Mouse (Mus musculus): ENCODE measurements at regions not wholly inside any gene's neighbourhood (a gene's known extent, or its start where the extent isn't known, plus 50 kb on each side); places are given as distances from the start of the nearest gene placed in this dataset.

GRCm38 (mm10) chr1:119322279-119322995 is 99.6 kb downstream of the Inhbb start:
- Histone ChIP-seq H3K27ac (ENCODE audit: insufficient read depth, low read depth, low read length) (no peak overlapping the region), H3K4me3 (ENCODE audit: insufficient read depth, low read depth, low read length) (no peak overlapping the region), H3K4me1 (ENCODE audit: control insufficient read depth, insufficient read depth, low read length) (no peaks in the 10 kb centered on the region)
- 91% methylated on average over 10 of the region's 10 CpGs for WGBS
- TF ChIP-seq POLR2A (IDR thresholded peaks at IDR 0.05; ENCODE audit: insufficient read depth, low read depth, low read length) (no peak), CTCF (IDR thresholded peaks at IDR 0.05; ENCODE audit: insufficient read depth, low read depth, low read length) (no peak)

DNA sequence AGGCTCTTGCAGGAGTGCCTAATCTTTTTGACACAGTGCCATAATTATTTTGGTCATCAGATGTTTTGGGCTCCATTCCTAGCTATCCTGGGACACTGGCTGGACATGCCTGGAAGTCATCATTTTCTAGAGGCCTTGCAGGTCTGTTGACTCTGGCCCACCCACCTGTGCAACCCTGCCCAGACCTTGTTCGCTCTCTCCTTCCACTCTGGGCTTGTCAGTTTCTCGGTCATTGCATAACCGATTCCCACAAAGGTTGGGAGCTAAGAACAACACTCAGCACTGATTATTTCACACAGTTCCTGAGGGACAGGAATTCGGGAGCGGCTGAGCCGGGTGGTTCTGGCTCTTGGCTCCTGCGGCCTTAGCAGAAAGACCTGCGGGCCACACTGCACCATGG is 100.2 kb downstream of the Inhbb start:
- H3K4me1 ChIP-seq (ENCODE audit: control insufficient read depth, insufficient read depth, low read length) = no peaks in the 10 kb centered on the region
- no peak overlapping the region for H3K27ac ChIP-seq (ENCODE audit: insufficient read depth, low read depth, low read length)
- TF ChIP-seq POLR2A (IDR thresholded peaks at IDR 0.05; ENCODE audit: insufficient read depth, low read depth, low read length) (no peak), CTCF (IDR thresholded peaks at IDR 0.05; ENCODE audit: insufficient read depth, low read depth, low read length) (no peak)
- no peak overlapping the region for H3K4me3 ChIP-seq (ENCODE audit: insufficient read depth, low read depth, low read length)
- 89% methylated on average over 8 of the region's 8 CpGs for WGBS

GRCm38 (mm10) chr1:119317006-119317405 is 105.0 kb downstream of the Inhbb start:
- H3K4me3 ChIP-seq (ENCODE audit: insufficient read depth, low read depth, low read length) = no peak overlapping the region
- no peak for TF ChIP-seq CTCF (IDR thresholded peaks at IDR 0.05; ENCODE audit: insufficient read depth, low read depth, low read length)
- TF ChIP-seq POLR2A (IDR thresholded peaks at IDR 0.05; ENCODE audit: insufficient read depth, low read depth, low read length) = no peak
- 73% methylated on average over 4 of the region's 4 CpGs for WGBS
- no peak overlapping the region for H3K27ac ChIP-seq (ENCODE audit: insufficient read depth, low read depth, low read length)
- no peaks in the 10 kb centered on the region for H3K4me1 ChIP-seq (ENCODE audit: control insufficient read depth, insufficient read depth, low read length)

- no peak for TF ChIP-seq POLR2A (IDR thresholded peaks at IDR 0.05; ENCODE audit: insufficient read depth, low read depth, low read length)
- TF ChIP-seq CTCF (IDR thresholded peaks at IDR 0.05; ENCODE audit: insufficient read depth, low read depth, low read length) = no peak
- no peaks in the 10 kb centered on the region; the same call in 1 of the 2 replicates for H3K4me1 ChIP-seq (ENCODE audit: control insufficient read depth, insufficient read depth, low read length)
- no peak overlapping the region for H3K27ac ChIP-seq (ENCODE audit: insufficient read depth, low read depth, low read length)
- 56% methylated on average over 9 of the region's 9 CpGs for WGBS
- no peak overlapping the region for H3K4me3 ChIP-seq (ENCODE audit: insufficient read depth, low read depth, low read length)
Observed at GRCm38 (mm10) chr1:119308719-119309365, 113.2 kb downstream of the Inhbb start.

DNA sequence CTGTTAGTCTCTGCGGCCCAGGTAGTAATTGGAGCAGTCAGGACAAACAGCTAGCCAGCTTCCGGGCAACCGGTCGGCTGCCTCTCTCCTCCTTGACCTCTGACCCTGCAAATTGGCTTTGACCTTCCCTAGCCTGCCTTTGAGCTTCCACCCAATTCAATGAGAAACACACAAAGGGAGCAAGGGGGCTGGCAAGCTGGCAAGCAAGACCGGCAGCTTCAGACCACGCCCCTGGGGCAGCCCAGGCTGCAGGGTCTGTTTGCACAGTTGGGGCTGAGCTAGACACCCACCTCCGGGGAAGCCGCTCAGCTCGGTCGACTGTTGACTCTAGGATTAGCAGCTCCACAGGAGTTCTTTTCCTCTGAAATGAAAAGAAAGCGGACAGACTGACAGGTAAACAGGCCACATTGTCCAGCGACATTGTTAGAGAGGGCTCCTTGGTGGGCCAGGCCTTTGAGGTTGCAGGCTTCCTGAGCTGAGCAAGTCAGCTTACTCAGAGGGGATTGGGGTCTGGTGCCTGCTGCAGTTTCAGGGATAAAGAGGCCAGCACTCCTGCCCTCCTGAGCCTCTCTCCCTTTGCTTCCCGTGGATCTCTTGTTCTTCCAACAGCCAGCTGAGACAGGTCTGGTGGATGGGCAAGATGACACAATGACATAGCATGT is 116.6 kb downstream of the Inhbb start:
- H3K4me3 ChIP-seq (ENCODE audit: insufficient read depth, low read depth, low read length) = no peak overlapping the region
- TF ChIP-seq POLR2A (IDR thresholded peaks at IDR 0.05; ENCODE audit: insufficient read depth, low read depth, low read length) = no peak
- TF ChIP-seq CTCF (IDR thresholded peaks at IDR 0.05; ENCODE audit: insufficient read depth, low read depth, low read length) = no peak
- 49% methylated on average over 13 of the region's 13 CpGs for whole genome bisulfite sequencing
- H3K4me1 ChIP-seq (ENCODE audit: control insufficient read depth, insufficient read depth, low read length) = no peaks in the 10 kb centered on the region; the same call in 1 of the 2 replicates
- no peak overlapping the region for H3K27ac ChIP-seq (ENCODE audit: insufficient read depth, low read depth, low read length)

DNA sequence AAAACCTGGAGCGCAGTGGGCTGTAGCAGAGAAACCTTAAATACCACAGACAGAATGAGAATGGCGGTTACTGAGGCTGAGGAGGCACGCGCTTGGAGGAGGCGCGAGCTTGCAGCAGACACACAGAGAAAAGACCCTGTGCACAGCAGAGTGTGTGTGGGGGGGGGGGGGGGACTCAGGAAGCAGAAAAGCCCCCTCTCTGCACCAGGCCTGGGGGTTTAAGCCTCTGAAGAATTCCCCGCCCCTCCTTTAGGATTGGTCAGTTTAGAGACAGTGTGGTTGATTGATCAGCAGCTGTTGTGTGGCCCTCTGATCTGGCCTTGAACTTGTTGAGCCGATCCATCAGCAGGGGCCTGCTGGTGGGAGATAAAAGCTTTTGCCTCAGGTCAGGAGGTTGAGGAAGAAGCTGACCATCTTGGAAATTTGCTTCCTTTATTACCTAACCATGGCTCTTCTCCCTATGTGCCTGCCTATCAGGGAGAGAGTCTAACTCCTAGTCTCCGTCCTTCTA is 117.5 kb downstream of the Inhbb start:
- Histone ChIP-seq H3K4me1 (ENCODE audit: control insufficient read depth, insufficient read depth, low read length) (no peaks in the 10 kb centered on the region; the same call in 1 of the 2 replicates), H3K4me3 (ENCODE audit: insufficient read depth, low read depth, low read length) (no peak overlapping the region), H3K27ac (ENCODE audit: insufficient read depth, low read depth, low read length) (no peak overlapping the region)
- WGBS = 77% methylated on average over 9 of the region's 9 CpGs
- no peak for TF ChIP-seq CTCF (IDR thresholded peaks at IDR 0.05; ENCODE audit: insufficient read depth, low read depth, low read length)
- no peak for TF ChIP-seq POLR2A (IDR thresholded peaks at IDR 0.05; ENCODE audit: insufficient read depth, low read depth, low read length)

GRCm38 (mm10) chr1:119302349-119302995 is 119.6 kb downstream of the Inhbb start:
- Histone ChIP-seq H3K4me3 (ENCODE audit: insufficient read depth, low read depth, low read length) (no peak overlapping the region), H3K4me1 (ENCODE audit: control insufficient read depth, insufficient read depth, low read length) (no peaks in the 10 kb centered on the region; the same call in 1 of the 2 replicates), H3K27ac (ENCODE audit: insufficient read depth, low read depth, low read length) (no peak overlapping the region)
- WGBS = 85% methylated on average over 7 of the region's 7 CpGs
- no peak for TF ChIP-seq CTCF (IDR thresholded peaks at IDR 0.05; ENCODE audit: insufficient read depth, low read depth, low read length)
- TF ChIP-seq POLR2A (IDR thresholded peaks at IDR 0.05; ENCODE audit: insufficient read depth, low read depth, low read length) = no peak

- no peak overlapping the region for H3K4me3 ChIP-seq (ENCODE audit: insufficient read depth, low read depth, low read length)
- H3K4me1 ChIP-seq (ENCODE audit: control insufficient read depth, insufficient read depth, low read length) = no peaks in the 10 kb centered on the region; the same call in 1 of the 2 replicates
- 97% methylated on average over 7 of the region's 7 CpGs for WGBS
- H3K27ac ChIP-seq (ENCODE audit: insufficient read depth, low read depth, low read length) = no peak overlapping the region
- TF ChIP-seq POLR2A (IDR thresholded peaks at IDR 0.05; ENCODE audit: insufficient read depth, low read depth, low read length) (no peak), CTCF (IDR thresholded peaks at IDR 0.05; ENCODE audit: insufficient read depth, low read depth, low read length) (no peak)
Observed at GRCm38 (mm10) chr1:119301931-119302330, 120.1 kb downstream of the Inhbb start.

Measured in olfactory bulb, adult 2 months (tissue).